Comparison of ENCODE assay signal across 8 mouse cellular contexts in the genomic region with DNA sequence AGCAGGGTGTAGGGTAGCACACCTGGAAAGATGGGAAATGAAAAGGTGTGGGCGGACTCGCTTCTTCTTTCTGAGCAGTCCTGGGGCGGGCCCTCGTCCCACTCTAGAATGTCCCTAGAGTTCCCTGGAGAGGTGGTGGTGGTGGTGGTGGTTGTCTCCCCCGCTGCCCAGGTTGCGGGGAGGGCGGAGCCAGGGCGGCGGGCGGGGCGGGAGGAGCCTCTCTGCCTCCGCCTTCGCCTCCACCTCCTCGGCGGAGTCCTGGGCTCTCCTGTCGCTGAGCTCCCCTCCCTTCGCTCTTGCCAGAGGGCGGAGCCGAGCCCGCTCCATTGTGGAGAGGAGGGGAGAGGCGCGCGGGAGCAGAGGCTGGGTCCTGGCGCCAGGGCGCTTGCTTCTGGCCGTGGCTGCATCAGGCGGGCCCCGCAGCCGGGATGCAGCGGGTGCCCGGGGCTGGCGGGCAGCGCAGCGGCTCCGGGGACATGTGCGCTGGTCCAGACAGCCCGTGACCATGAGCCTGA. TPM values are rescaled to one million over a fixed set of nuclear protein-coding genes. Genes with fewer than 3 reads are reported as not detected.
DNase-seq lines count a peak whose midpoint lies in the region; ATAC-seq lines count a peak whose summit lies in the region.

No protein-coding gene starts in this region.

- peak overlapping the region; percentile 78 for H3K27ac ChIP-seq in hindbrain, embryonic 11.5 days (ENCODE audit: low read depth, low read length)

- H3K9me3 ChIP-seq in hindbrain, embryonic 11.5 days (ENCODE audit: control insufficient read depth, low read length): no peaks in the 10 kb centered on the region

- H3K4me3 ChIP-seq in hindbrain, embryonic 11.5 days (ENCODE audit: low read depth, low read length): peak overlapping the region; percentile 71

- H3K9ac ChIP-seq in hindbrain, embryonic 11.5 days (ENCODE audit: low read depth, low read length): peak overlapping the region; percentile 96

- WGBS in hindbrain, embryonic 11.5 days: under 1% methylated on average over 28 of the region's 37 CpGs

- H3K36me3 ChIP-seq in hindbrain, embryonic 11.5 days (ENCODE audit: control insufficient read depth, insufficient read depth, low read length): peaks cover 22% of the 10 kb centered on the region

- peak; percentile 96 for DNase-seq in R1 (ENCODE audit: low read depth, low spot score)
- peak; percentile 89 for DNase-seq in cerebellum, adult 9-10 months
- peak; percentile 87 for DNase-seq in hindbrain, embryonic 11.5 days (ENCODE audit: low spot score)
- DNase-seq in left cerebral cortex, adult 18-20 months (ENCODE audit: low spot score in 2 of 2): peak; percentile 80 to 89
- peak; percentile 89 to 94 for DNase-seq in lung, postnatal 4 days
- peak; percentile 78 to 79 for DNase-seq in right cerebral cortex, adult 2 months (ENCODE audit: low spot score in 2 of 2)
- DNase-seq in urinary bladder, postnatal 10 days (ENCODE audit: low spot score): peak; percentile 57

- H3K27me3 ChIP-seq in hindbrain, embryonic 11.5 days (ENCODE audit: control insufficient read depth, insufficient read depth, low read length): no peaks in the 10 kb centered on the region

- peak; percentile 58 for ATAC-seq in frontal cortex, adult (ENCODE audit: low TSS enrichment)
- peak; percentile 57 for ATAC-seq in hindbrain, embryonic 11.5 days (ENCODE audit: low FRiP score)

- peak overlapping the region; percentile 86 for H3K4me2 ChIP-seq in hindbrain, embryonic 11.5 days (replicated peaks; ENCODE audit: low read depth, low read length)

- peaks cover 8% of the 10 kb centered on the region for H3K4me1 ChIP-seq in hindbrain, embryonic 11.5 days (replicated peaks; ENCODE audit: control insufficient read depth, insufficient read depth, low read length)

RNA-seq across cellular contexts. Expression of a gene that starts 3.4 kb away (rescaled TPM):
- polyA plus RNA-seq in hindbrain, embryonic 11.5 days (2014; fragmentation: Nextera tagmentation; extraction: Ambion mirVana): 63.2 and 77.0 TPM in 2 replicates
- 100 to 1,000 TPM in 1 of 2 experiments, 10 to 100 TPM in 1; 93.9 to 101 TPM for total RNA-seq in left cerebral cortex, adult 18-20 months (2021)

RNA-seq across cellular contexts. Expression of a gene that starts 21.6 kb away (rescaled TPM):
- polyA plus RNA-seq in hindbrain, embryonic 11.5 days (2014; fragmentation: Nextera tagmentation; extraction: Ambion mirVana): 0.14 and 0.39 TPM in 2 replicates
- total RNA-seq in left cerebral cortex, adult 18-20 months (2021): under 1 TPM; 0.49 to 0.58 TPM

RNA-seq across cellular contexts. Expression of a gene that starts 26.7 kb away (rescaled TPM):
- polyA plus RNA-seq in hindbrain, embryonic 11.5 days (2014; fragmentation: Nextera tagmentation; extraction: Ambion mirVana): 9.0 and 11.6 TPM in 2 replicates
- 100 to 1,000 TPM; 175 to 183 TPM for total RNA-seq in left cerebral cortex, adult 18-20 months (2021)

RNA-seq across cellular contexts. Expression of a gene that starts 28.9 kb away (rescaled TPM):
- polyA plus RNA-seq in hindbrain, embryonic 11.5 days (2014; fragmentation: Nextera tagmentation; extraction: Ambion mirVana): not detected in 2 replicates
- total RNA-seq in left cerebral cortex, adult 18-20 months (2021): under 1 TPM in 1 of 2 experiments, not detected in 1; 0.21 TPM

Comparison
In these comparisons a context has a peak if more than half of its experiments do, and no peak if none do; other contexts are left out.
1. Peak in every context shown above with its lines: DNase-seq, ATAC-seq, H3K4me3 ChIP-seq and H3K27ac ChIP-seq.